20 mouse cellular contexts compared by ENCODE assay signal in genomic region chr19:25374191-25374590, GRCm38 (mm10).
DNase-seq lines count a peak whose midpoint lies in the region; ATAC-seq lines count a peak whose summit lies in the region.
"Had no signal": no experiment of that assay in that cellular context is flagged by ENCODE, and none has a peak within 500 bp of the region (broad histone marks: within the 10 kb centered on the region; RNA-seq: fewer than 3 reads in every experiment).

No protein-coding gene starts in this region.

- DNase-seq in embryonic facial prominence, embryonic 10.5 days (ENCODE audit: low spot score), result no peak
- DNase-seq in heart, embryonic 10.5 days (ENCODE audit: low spot score), result no peak
- no peak for DNase-seq in liver, embryonic 11.5 days (ENCODE audit: low spot score)
- DNase-seq: adrenal gland, adult 8-10 months; right cerebral cortex, postnatal 4 days; thymus, adult 18-20 months; thymus, postnatal 36 days had no signal

- no peak overlapping the region for H3K4me2 ChIP-seq in embryonic facial prominence, embryonic 15.5 days (replicated peaks)
- H3K4me2 ChIP-seq in heart, embryonic 14.5 days (ENCODE audit: low read length), result no peak overlapping the region
- H3K4me2 ChIP-seq in liver, embryonic 11.5 days, result no peak overlapping the region
- H3K4me2 ChIP-seq in liver, embryonic 12.5 days, result no peak overlapping the region
- H3K4me2 ChIP-seq in liver, embryonic 15.5 days, result no peak overlapping the region

- no peaks in the 10 kb centered on the region for H3K36me3 ChIP-seq in embryonic facial prominence, embryonic 15.5 days
- no peaks in the 10 kb centered on the region for H3K36me3 ChIP-seq in embryonic facial prominence, embryonic 10.5 days (replicated peaks)
- H3K36me3 ChIP-seq in heart, embryonic 14.5 days (ENCODE audit: control insufficient read depth, insufficient read depth, low read length), result no peaks in the 10 kb centered on the region
- H3K36me3 ChIP-seq in heart, embryonic 10.5 days, result peaks cover 3% of the 10 kb centered on the region; the same call in 1 of the 2 replicates
- H3K36me3 ChIP-seq in liver, embryonic 11.5 days (ENCODE audit: control insufficient read depth, insufficient read depth, low read length), result no peaks in the 10 kb centered on the region
- no peaks in the 10 kb centered on the region for H3K36me3 ChIP-seq in liver, embryonic 12.5 days
- H3K36me3 ChIP-seq in liver, embryonic 15.5 days (replicated peaks), result no peaks in the 10 kb centered on the region
- H3K36me3 ChIP-seq: embryonic facial prominence, embryonic 12.5 days; kidney, embryonic 15.5 days; limb, embryonic 15.5 days; neural tube, embryonic 15.5 days had no signal

- no peaks in the 10 kb centered on the region for H3K27me3 ChIP-seq in embryonic facial prominence, embryonic 15.5 days
- H3K27me3 ChIP-seq in embryonic facial prominence, embryonic 10.5 days (replicated peaks; ENCODE audit: low read depth, poor library complexity, severe bottlenecking), result peaks cover 11% of the 10 kb centered on the region; the same call in 1 of the 2 replicates
- no peaks in the 10 kb centered on the region for H3K27me3 ChIP-seq in heart, embryonic 14.5 days (ENCODE audit: control insufficient read depth, insufficient read depth, low read length)
- no peaks in the 10 kb centered on the region for H3K27me3 ChIP-seq in heart, embryonic 10.5 days (ENCODE audit: insufficient read depth, poor library complexity, severe bottlenecking)
- H3K27me3 ChIP-seq in liver, embryonic 11.5 days (replicated peaks; ENCODE audit: control insufficient read depth, insufficient read depth, low read length), result peaks cover 4% of the 10 kb centered on the region; the same call in 1 of the 2 replicates
- peaks cover 24% of the 10 kb centered on the region for H3K27me3 ChIP-seq in liver, embryonic 12.5 days (replicated peaks)
- H3K27me3 ChIP-seq in liver, embryonic 15.5 days, result no peaks in the 10 kb centered on the region
- H3K27me3 ChIP-seq: embryonic facial prominence, embryonic 12.5 days; forebrain, embryonic 13.5 days; kidney, embryonic 15.5 days; limb, embryonic 15.5 days; neural tube, embryonic 15.5 days had no signal

- no peak for ATAC-seq in embryonic facial prominence, embryonic 15.5 days (ENCODE audit: insufficient number of reproducible peaks, low FRiP score, low TSS enrichment, low read depth)
- no peak for ATAC-seq in heart, embryonic 14.5 days (ENCODE audit: insufficient number of reproducible peaks, insufficient read depth, low FRiP score, low read depth)
- no peak for ATAC-seq in liver, embryonic 11.5 days (replicated peaks; ENCODE audit: low FRiP score)
- ATAC-seq in liver, embryonic 12.5 days, result no peak
- ATAC-seq in liver, embryonic 15.5 days (ENCODE audit: insufficient read depth), result no peak
- ATAC-seq: activated CD4-positive, CD25-positive, alpha-beta regulatory T cell, adult 4 months had no signal

- H3K4me1 ChIP-seq in embryonic facial prominence, embryonic 15.5 days, result peaks cover 10% of the 10 kb centered on the region
- peaks cover 37% of the 10 kb centered on the region for H3K4me1 ChIP-seq in embryonic facial prominence, embryonic 10.5 days
- H3K4me1 ChIP-seq in heart, embryonic 14.5 days (ENCODE audit: control insufficient read depth in 2 of 2, insufficient read depth in 2 of 2, low read length in 2 of 2), result peaks cover 21 to 31% of the 10 kb centered on the region in 2 experiments
- peaks cover 37% of the 10 kb centered on the region for H3K4me1 ChIP-seq in heart, embryonic 10.5 days
- peaks cover 10% of the 10 kb centered on the region for H3K4me1 ChIP-seq in liver, embryonic 11.5 days (replicated peaks; ENCODE audit: control insufficient read depth, insufficient read depth, low read length)
- peaks cover 15% of the 10 kb centered on the region; the same call in 1 of the 2 replicates for H3K4me1 ChIP-seq in liver, embryonic 12.5 days
- H3K4me1 ChIP-seq in liver, embryonic 15.5 days (replicated peaks), result peaks cover 4% of the 10 kb centered on the region
- H3K4me1 ChIP-seq: megakaryocyte, embryonic 14.5 days had no signal

- H3K4me3 ChIP-seq in embryonic facial prominence, embryonic 15.5 days (replicated peaks), result no peak overlapping the region
- H3K4me3 ChIP-seq in embryonic facial prominence, embryonic 10.5 days, result no peak overlapping the region
- no peak overlapping the region for H3K4me3 ChIP-seq in heart, embryonic 14.5 days (ENCODE audit: control insufficient read depth in 1 of 2, insufficient read depth in 1 of 2, low read depth in 1 of 2, low read length in 2 of 2)
- no peak overlapping the region for H3K4me3 ChIP-seq in heart, embryonic 10.5 days
- no peak overlapping the region for H3K4me3 ChIP-seq in liver, embryonic 11.5 days (ENCODE audit: low read depth, low read length)
- H3K4me3 ChIP-seq in liver, embryonic 12.5 days, result no peak overlapping the region
- no peak overlapping the region for H3K4me3 ChIP-seq in liver, embryonic 15.5 days (replicated peaks)
- H3K4me3 ChIP-seq: embryonic facial prominence, embryonic 12.5 days; erythroblast, embryonic 14.5 days; forebrain, embryonic 13.5 days; kidney, embryonic 15.5 days; limb, embryonic 15.5 days; megakaryocyte, embryonic 14.5 days; neural tube, embryonic 15.5 days had no signal

- peak overlapping the region; percentile 17; the same call in 1 of the 2 replicates for H3K27ac ChIP-seq in embryonic facial prominence, embryonic 15.5 days (replicated peaks)
- no peak overlapping the region for H3K27ac ChIP-seq in embryonic facial prominence, embryonic 10.5 days (replicated peaks)
- peak overlapping the region; percentile 74 to 89; a peak in 3 of 4 replicates for H3K27ac ChIP-seq in heart, embryonic 14.5 days (replicated peaks in 1 of 2; ENCODE audit: control insufficient read depth in 1 of 2, insufficient read depth in 1 of 2, low read depth in 2 of 2, low read length in 2 of 2)
- no peak overlapping the region for H3K27ac ChIP-seq in heart, embryonic 10.5 days
- peak overlapping the region; percentile 39; the same call in 1 of the 2 replicates for H3K27ac ChIP-seq in liver, embryonic 11.5 days (ENCODE audit: low read depth, low read length)
- H3K27ac ChIP-seq in liver, embryonic 12.5 days, result no peak overlapping the region
- 0 out of 2 replicates have a peak overlapping the region, but pooled peaks have one; percentile 65 for H3K27ac ChIP-seq in liver, embryonic 15.5 days (replicated peaks)
- H3K27ac ChIP-seq: forebrain, embryonic 13.5 days had no signal

- WGBS in embryonic facial prominence, embryonic 15.5 days, result 67% methylated on average over 9 of the region's 9 CpGs
- WGBS in embryonic facial prominence, embryonic 10.5 days, result 77% methylated on average over 9 of the region's 9 CpGs
- 72% methylated on average over 9 of the region's 9 CpGs for WGBS in heart, embryonic 14.5 days
- 63% methylated on average over 9 of the region's 9 CpGs for WGBS in heart, embryonic 10.5 days
- WGBS in liver, embryonic 11.5 days, result 58% methylated on average over 9 of the region's 9 CpGs
- WGBS in liver, embryonic 12.5 days (ENCODE audit: insufficient replicate concordance), result 59% methylated on average over 9 of the region's 9 CpGs
- 55% methylated on average over 9 of the region's 9 CpGs for WGBS in liver, embryonic 15.5 days (ENCODE audit: insufficient replicate concordance)

- H3K9me3 ChIP-seq in embryonic facial prominence, embryonic 15.5 days (replicated peaks), result no peaks in the 10 kb centered on the region
- no peaks in the 10 kb centered on the region for H3K9me3 ChIP-seq in embryonic facial prominence, embryonic 10.5 days
- H3K9me3 ChIP-seq in heart, embryonic 14.5 days (ENCODE audit: control insufficient read depth, low read length), result no peaks in the 10 kb centered on the region
- no peaks in the 10 kb centered on the region for H3K9me3 ChIP-seq in heart, embryonic 10.5 days
- H3K9me3 ChIP-seq in liver, embryonic 11.5 days (ENCODE audit: control insufficient read depth, low read length), result no peaks in the 10 kb centered on the region
- no peaks in the 10 kb centered on the region for H3K9me3 ChIP-seq in liver, embryonic 12.5 days (replicated peaks)
- H3K9me3 ChIP-seq in liver, embryonic 15.5 days (replicated peaks), result no peaks in the 10 kb centered on the region
- H3K9me3 ChIP-seq: embryonic facial prominence, embryonic 12.5 days; forebrain, embryonic 13.5 days; kidney, embryonic 15.5 days; limb, embryonic 15.5 days; megakaryocyte, embryonic 14.5 days; neural tube, embryonic 15.5 days had no signal

- H3K9ac ChIP-seq in embryonic facial prominence, embryonic 15.5 days, result no peak overlapping the region
- peak overlapping the region; percentile 54; the same call in 1 of the 2 replicates for H3K9ac ChIP-seq in heart, embryonic 14.5 days (ENCODE audit: low read length)
- H3K9ac ChIP-seq in liver, embryonic 11.5 days (ENCODE audit: low read depth, low read length), result no peak overlapping the region
- H3K9ac ChIP-seq in liver, embryonic 12.5 days, result no peak overlapping the region
- H3K9ac ChIP-seq in liver, embryonic 15.5 days, result no peak overlapping the region
- H3K9ac ChIP-seq: embryonic facial prominence, embryonic 12.5 days; forebrain, embryonic 13.5 days; kidney, embryonic 15.5 days; limb, embryonic 15.5 days; lung, embryonic 14.5 days; neural tube, embryonic 15.5 days had no signal

Comparison
In these comparisons a context has a peak if more than half of its experiments do, and no peak if none do; other contexts are left out.
1. H3K27ac ChIP-seq: peak in embryonic facial prominence, embryonic 15.5 days (single experiment), heart, embryonic 14.5 days (2 of 2), liver, embryonic 11.5 days (single experiment) and liver, embryonic 15.5 days (single experiment); none in embryonic facial prominence, embryonic 10.5 days (single experiment), heart, embryonic 10.5 days (single experiment) and liver, embryonic 12.5 days (single experiment).